Mouse (Mus musculus) intestine, embryonic 15.5 days (tissue): ENCODE measurements at regions not wholly inside any gene's neighbourhood (a gene's known extent, or its start where the extent isn't known, plus 50 kb on each side); places are given as distances from the start of the nearest gene placed in this dataset.
"Not testable (repeated sequence)": the region's sequence is repeated elsewhere in the genome, so short reads cannot be mapped to it uniquely, and the experiment has no call there.

Experiments
- ATAC-seq: fragments of 200-750 bp; cut with Nextera tagmentation; 2 replicates; pipeline ENCODE4 v1.8.0; 2017; ENCODE audit warnings: moderate TSS enrichment, moderate library complexity
- H3K27ac ChIP-seq: fragments of 300-500 bp; sonication (generic); 2 replicates; pipeline ENCODE4 v1.5.1; 2015; ENCODE audit warnings: mild to moderate bottlenecking, inconsistent platforms
- H3K27me3 ChIP-seq: fragments of 300-500 bp; sonication (generic); replicated peaks from 2 replicates; pipeline ENCODE4 v1.6.1; 2015; ENCODE audit warnings: inconsistent platforms
- H3K36me3 ChIP-seq: fragments of 300-500 bp; sonication (generic); 2 replicates; pipeline ENCODE4 v1.6.1; 2015; ENCODE audit warnings: inconsistent platforms
- H3K4me1 ChIP-seq: fragments of 300-500 bp; sonication (generic); replicated peaks from 2 replicates; pipeline ENCODE4 v1.6.1; 2015; ENCODE audit warnings: inconsistent platforms
- H3K4me2 ChIP-seq: fragments of 300-500 bp; sonication (generic); replicated peaks from 2 replicates; pipeline ENCODE4 v1.6.1; 2015; ENCODE audit warnings: mild to moderate bottlenecking, inconsistent platforms
- H3K4me3 ChIP-seq: fragments of 300-500 bp; sonication (generic); replicated peaks from 2 replicates; pipeline ENCODE4 v1.5.1; 2015; ENCODE audit warnings: inconsistent platforms
- H3K9ac ChIP-seq: fragments of 300-500 bp; sonication (generic); 2 replicates; pipeline ENCODE4 v1.6.1; 2015; ENCODE audit warnings: inconsistent platforms
- H3K9me3 ChIP-seq: fragments of 300-500 bp; sonication (generic); 2 replicates; pipeline ENCODE4 v1.6.1; 2016; ENCODE audit warnings: inconsistent platforms
- WGBS: fragments of 180-500 bp; shearing (Covaris S2); methylation state at CpG from one replicate; pipeline ENCODE4 v1.1.7; 2015; 5-methylcytosine and 5-hydroxymethylcytosine counted together

- not testable (repeated sequence) for H3K4me2 ChIP-seq, H3K27ac ChIP-seq, ATAC-seq, H3K4me3 ChIP-seq, H3K27me3 ChIP-seq, H3K36me3 ChIP-seq, H3K4me1 ChIP-seq, H3K9me3 ChIP-seq, H3K9ac ChIP-seq
- WGBS = 44% methylated on average over 4 of the region's 4 CpGs
These were observed 262.6 kb upstream of the Ywhaq start for GRCm38 (mm10) chr12:21680026-21680425.

DNA sequence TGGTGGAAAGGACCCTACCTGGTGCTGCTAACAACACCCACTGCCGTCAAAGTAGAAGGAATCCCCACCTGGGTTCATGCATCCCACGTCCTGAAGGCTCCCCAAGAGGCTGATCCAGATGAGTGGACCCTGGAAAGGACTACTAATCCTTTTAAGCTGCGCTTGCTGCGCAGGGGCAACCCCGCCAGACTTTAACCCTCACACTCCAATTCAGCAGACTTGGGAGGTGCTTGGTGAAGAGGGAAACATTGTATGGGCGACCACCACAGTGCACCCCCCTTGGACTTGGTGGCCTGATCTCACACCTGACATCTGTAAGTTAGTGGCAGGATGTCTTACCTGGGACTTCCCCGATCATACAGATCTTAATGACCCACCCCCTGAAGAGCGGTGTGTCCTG, 231.9 kb upstream of the Ywhaq start:
- 85% methylated on average over 8 of the region's 8 CpGs for whole genome bisulfite sequencing
- ATAC-seq, H3K27ac ChIP-seq: not testable (repeated sequence)

DNA sequence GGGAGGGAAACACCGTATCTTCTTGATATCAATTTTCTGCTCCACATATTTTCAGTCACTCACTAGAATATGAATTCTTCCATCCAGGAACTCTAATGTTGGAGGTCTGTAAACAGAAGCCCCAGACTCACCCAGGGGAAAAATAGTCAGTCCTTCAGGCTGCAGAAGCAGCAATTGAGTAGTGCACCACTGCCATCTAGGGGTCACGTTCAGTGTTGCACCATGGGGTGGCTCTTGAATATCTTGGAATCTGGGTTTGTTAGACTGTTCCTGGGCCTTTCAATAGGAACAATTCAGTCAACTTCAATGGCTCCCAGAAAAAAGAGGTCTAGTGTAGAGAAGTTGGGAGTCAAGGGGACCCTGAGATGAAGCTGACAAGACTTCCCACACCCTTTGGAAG, 196.3 kb upstream of the Ywhaq start:
- ATAC-seq, H3K27me3 ChIP-seq, H3K4me1 ChIP-seq, H3K9ac ChIP-seq, H3K4me3 ChIP-seq, H3K4me2 ChIP-seq, H3K9me3 ChIP-seq, H3K36me3 ChIP-seq, H3K27ac ChIP-seq: not testable (repeated sequence)
- 16% methylated on average over 2 of the region's 2 CpGs for WGBS

More for the DNA sequence above, 231.9 kb upstream of the Ywhaq start:
- not testable (repeated sequence) for H3K27me3 ChIP-seq, H3K4me2 ChIP-seq, H3K4me1 ChIP-seq, H3K36me3 ChIP-seq, H3K9me3 ChIP-seq, H3K4me3 ChIP-seq, H3K9ac ChIP-seq

DNA sequence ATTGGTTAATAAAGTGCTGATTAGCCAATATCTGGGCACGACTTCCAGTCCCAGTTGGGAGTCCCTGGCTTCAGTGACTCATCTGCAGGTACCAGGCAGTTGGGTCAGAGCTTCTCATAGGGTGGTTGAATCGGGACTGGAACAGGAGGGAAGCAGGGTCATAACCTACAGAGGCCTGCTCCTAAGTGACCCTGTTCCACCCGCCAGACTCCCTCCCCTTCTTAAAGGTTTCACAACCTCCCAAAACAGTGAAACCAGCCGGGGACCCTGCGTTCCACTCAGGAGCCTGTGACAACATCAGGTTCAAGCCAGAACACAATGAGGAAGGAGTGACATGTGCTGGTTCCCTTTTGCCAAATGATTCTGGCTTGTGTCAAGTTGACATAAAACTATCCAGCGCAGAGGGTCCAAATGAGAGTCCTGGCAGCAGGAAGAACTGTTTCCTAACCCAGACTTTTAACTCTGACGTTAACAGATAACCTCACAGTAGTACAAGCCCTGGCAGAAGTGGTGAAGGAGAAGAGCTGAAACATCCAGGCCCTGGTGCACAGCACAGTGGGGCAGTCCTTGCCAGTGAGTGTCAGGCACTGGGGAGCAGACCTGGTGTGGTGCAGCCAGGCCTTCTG, 151.1 kb upstream of the Ywhaq start:
- Histone ChIP-seq H3K27ac (no peak overlapping the region), H3K36me3 (no peaks in the 10 kb centered on the region), H3K4me1 (no peaks in the 10 kb centered on the region), H3K9me3 (no peaks in the 10 kb centered on the region), H3K27me3 (no peaks in the 10 kb centered on the region), H3K4me2 (no peak overlapping the region), H3K9ac (no peak overlapping the region), H3K4me3 (no peak overlapping the region)
- WGBS = 71% methylated on average over 7 of the region's 7 CpGs
- no peak for ATAC-seq

DNA sequence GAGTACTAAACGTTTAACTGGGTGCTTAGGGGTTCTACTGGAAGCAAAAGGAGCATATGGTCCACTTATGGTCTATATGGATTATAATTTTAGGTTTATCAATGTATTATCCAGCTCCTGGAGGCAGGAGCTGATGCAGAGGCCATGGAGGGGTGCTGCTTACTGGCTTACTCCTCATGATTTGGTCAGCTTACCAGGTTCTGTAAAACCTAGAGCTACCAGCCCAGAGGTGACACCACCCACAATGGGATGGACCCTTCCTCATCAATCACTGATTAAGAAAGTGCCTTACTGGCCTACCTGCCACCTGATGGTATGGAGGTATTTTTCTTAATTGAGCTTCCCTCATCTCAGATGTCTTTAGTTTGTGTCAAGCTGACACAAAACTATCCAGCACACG, 126.5 kb upstream of the Ywhaq start:
- H3K9ac ChIP-seq, H3K36me3 ChIP-seq, H3K4me2 ChIP-seq, H3K4me3 ChIP-seq, H3K27me3 ChIP-seq, H3K27ac ChIP-seq, H3K9me3 ChIP-seq, ATAC-seq, H3K4me1 ChIP-seq: not testable (repeated sequence)
- WGBS = 52% methylated on average over 2 of the region's 2 CpGs

DNA sequence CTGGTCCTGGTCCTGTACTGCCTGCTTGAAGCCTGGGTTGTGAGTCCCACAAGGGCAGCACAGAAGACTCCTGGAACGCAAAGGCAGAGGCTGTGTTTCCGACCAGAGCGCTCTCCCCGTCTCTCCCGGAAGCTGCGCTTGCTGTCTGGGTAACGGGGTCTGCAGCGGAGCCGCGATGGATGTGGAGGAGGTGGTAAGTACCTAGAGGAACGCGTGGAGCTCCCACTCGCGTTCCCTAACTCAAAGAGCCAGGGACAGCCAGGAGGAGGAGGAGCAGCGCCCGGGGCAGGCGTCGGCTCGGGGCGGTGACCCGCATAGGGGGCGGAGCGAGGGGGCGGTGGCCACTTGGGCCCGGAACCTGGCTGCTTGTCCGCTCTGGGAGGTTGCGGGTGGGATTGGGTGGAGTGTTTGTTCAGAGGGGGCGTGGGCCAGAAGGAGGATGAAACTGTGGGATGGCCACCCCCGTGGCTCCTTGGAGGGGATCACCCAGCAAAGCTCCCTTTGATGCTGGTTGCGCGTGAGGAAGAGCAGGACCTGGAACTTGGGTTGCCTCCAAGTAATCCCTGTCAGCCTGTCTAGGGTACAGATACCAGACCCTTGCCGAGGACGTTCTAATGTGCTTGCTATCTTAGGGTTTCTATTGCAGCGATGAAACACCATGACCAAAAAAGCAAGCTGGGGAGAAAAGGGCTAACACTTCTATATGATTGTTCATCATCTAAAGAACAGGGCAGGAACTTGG, 125.9 kb upstream of the Ywhaq start:
- peak; percentile 98 for ATAC-seq
- H3K4me1 ChIP-seq, H3K36me3 ChIP-seq, H3K27me3 ChIP-seq, H3K9me3 ChIP-seq, H3K27ac ChIP-seq: not testable (repeated sequence)
- H3K4me2 ChIP-seq = peak overlapping the region; percentile 76
- H3K4me3 ChIP-seq = peak overlapping the region; percentile 54
- 2% methylated on average over 34 of the region's 34 CpGs for WGBS
- H3K9ac ChIP-seq = peak overlapping the region; percentile 48

DNA sequence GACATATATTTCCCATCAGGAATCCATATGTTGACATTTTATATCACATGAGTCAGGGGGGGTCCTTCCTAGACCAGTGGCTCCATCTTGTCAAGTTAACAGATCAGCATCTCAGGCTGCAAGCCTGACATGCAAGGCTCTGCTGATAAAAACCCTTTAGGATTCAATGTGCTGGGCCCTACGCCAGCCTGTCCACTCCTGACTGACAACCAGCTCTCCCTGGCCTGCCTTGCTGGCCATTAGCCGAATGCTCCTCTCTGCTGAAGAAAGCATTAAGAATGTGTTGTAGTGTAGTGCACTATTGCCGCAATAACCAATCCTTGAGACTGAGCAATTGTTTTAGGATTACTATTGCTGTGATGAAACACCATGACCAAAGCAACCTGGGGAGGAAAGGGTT, 114.3 kb upstream of the Ywhaq start:
- Histone ChIP-seq H3K4me1 (no peaks in the 10 kb centered on the region), H3K36me3 (no peaks in the 10 kb centered on the region), H3K27me3 (no peaks in the 10 kb centered on the region), H3K9ac (no peak overlapping the region), H3K27ac (no peak overlapping the region), H3K9me3 (no peaks in the 10 kb centered on the region), H3K4me3 (no peak overlapping the region), H3K4me2 (no peak overlapping the region)
- ATAC-seq = no peak
- WGBS = 95% methylated on average over 3 of the region's 3 CpGs

- not testable (repeated sequence) for H3K27ac ChIP-seq, ATAC-seq
- WGBS = 79% methylated on average over 3 of the region's 3 CpGs
These were observed 111.9 kb upstream of the Ywhaq start for GRCm38 (mm10) chr12:21529367-21529766.

DNA sequence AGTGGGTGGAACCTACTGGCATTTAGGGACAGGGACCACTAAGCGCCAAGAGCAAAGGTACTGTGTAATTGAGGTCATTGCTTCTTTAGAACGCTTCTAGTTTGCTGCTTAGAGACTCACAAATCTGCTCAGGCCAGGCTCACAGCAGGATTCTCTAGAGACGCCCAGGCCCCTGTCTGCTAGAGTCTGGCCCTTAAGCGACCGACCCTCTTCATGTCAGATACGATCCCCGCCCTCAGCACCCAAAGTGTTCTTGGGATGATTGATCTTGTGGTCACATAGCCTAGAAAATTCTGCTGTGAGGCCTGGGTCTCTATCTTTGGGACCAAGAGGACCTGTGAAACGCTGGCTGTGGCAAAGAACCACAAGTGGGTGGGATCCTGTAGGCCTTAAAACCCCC, 109.9 kb upstream of the Ywhaq start:
- H3K27me3 ChIP-seq, H3K27ac ChIP-seq, H3K4me3 ChIP-seq, H3K4me1 ChIP-seq, ATAC-seq, H3K9me3 ChIP-seq, H3K9ac ChIP-seq, H3K36me3 ChIP-seq, H3K4me2 ChIP-seq: not testable (repeated sequence)
- 82% methylated on average over 8 of the region's 8 CpGs for WGBS

More at GRCm38 (mm10) chr12:21529367-21529766, 111.9 kb upstream of the Ywhaq start:
- H3K9ac ChIP-seq, H3K4me1 ChIP-seq, H3K9me3 ChIP-seq, H3K4me2 ChIP-seq, H3K36me3 ChIP-seq, H3K27me3 ChIP-seq, H3K4me3 ChIP-seq: not testable (repeated sequence)

GRCm38 (mm10) chr12:21526906-21527305, 109.5 kb upstream of the Ywhaq start:
- not testable (repeated sequence) for H3K4me3 ChIP-seq, H3K27ac ChIP-seq, H3K36me3 ChIP-seq, H3K9ac ChIP-seq, H3K4me1 ChIP-seq, H3K9me3 ChIP-seq, H3K27me3 ChIP-seq, H3K4me2 ChIP-seq
- peak; percentile 31; the same call in 1 of the 2 replicates for ATAC-seq
- WGBS = 89% methylated on average over 2 of the region's 2 CpGs

DNA sequence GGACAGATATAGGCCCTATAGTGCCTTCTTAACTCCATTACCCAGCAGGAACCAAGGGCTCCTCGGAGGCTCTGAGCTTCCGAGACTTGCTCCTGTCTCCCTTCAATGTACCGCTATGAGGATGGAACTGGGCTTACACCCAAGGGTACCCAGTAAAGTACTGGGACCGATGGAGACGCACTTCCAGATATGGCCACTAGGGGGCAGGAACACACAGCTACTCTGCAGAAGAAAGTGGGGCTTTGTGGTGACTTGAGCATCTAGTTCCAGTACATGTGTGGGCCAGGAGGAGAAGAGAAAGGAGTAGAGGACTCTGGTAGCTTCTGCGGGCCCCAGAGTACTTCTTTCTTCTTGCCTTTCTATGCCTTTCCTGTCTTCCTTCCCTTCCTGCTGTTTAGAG, 108.1 kb upstream of the Ywhaq start:
- WGBS = 42% methylated on average over 6 of the region's 6 CpGs
- H3K27me3 ChIP-seq, H3K4me2 ChIP-seq, H3K4me1 ChIP-seq, H3K27ac ChIP-seq, H3K9me3 ChIP-seq, H3K4me3 ChIP-seq, H3K9ac ChIP-seq, H3K36me3 ChIP-seq, ATAC-seq: not testable (repeated sequence)

GRCm38 (mm10) chr12:21522621-21523020, 105.2 kb upstream of the Ywhaq start:
- no peaks in the 10 kb centered on the region for H3K4me1 ChIP-seq
- no peaks in the 10 kb centered on the region for H3K27me3 ChIP-seq
- WGBS = 42% methylated on average over 3 of the region's 3 CpGs
- no peak overlapping the region for H3K9ac ChIP-seq
- H3K4me3 ChIP-seq = no peak overlapping the region
- ATAC-seq = no peak
- H3K36me3 ChIP-seq = no peaks in the 10 kb centered on the region
- H3K4me2 ChIP-seq = no peak overlapping the region
- no peaks in the 10 kb centered on the region for H3K9me3 ChIP-seq
- no peak overlapping the region for H3K27ac ChIP-seq

DNA sequence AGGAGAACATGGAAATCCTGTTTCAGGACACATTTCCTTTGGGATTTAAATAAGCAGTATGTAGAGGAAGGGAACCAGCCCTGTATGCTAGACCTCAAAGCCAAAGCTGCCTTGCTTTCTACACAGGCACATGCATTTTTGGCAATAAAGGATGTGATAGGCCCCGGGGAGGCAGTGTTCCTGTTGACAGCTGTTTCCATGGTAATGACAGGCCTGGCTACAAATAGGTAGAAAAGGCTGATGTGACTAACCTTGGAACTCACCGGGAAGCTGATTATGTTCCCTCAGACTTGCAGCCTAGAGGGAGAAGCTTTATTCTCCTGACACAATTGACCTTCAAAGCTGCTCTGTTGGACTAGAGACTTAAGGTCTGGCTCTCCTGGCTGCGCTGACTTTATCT, 101.6 kb upstream of the Ywhaq start:
- Histone ChIP-seq H3K27me3 (no peaks in the 10 kb centered on the region), H3K4me1 (no peaks in the 10 kb centered on the region), H3K9me3 (no peaks in the 10 kb centered on the region), H3K36me3 (no peaks in the 10 kb centered on the region), H3K4me2 (no peak overlapping the region), H3K27ac (no peak overlapping the region), H3K4me3 (no peak overlapping the region), H3K9ac (no peak overlapping the region)
- WGBS = 51% methylated on average over 3 of the region's 3 CpGs
- no peak for ATAC-seq
